Mouse (Mus musculus): Measurements from ENCODE around the gene Aldh3a1. TPM values are rescaled to one million over a fixed set of nuclear protein-coding genes. Genes with fewer than 3 reads are reported as not detected.

Aldh3a1 gene
- polyA plus RNA-seq, 1 experiment from 2014 or later, result not detected

DNA sequence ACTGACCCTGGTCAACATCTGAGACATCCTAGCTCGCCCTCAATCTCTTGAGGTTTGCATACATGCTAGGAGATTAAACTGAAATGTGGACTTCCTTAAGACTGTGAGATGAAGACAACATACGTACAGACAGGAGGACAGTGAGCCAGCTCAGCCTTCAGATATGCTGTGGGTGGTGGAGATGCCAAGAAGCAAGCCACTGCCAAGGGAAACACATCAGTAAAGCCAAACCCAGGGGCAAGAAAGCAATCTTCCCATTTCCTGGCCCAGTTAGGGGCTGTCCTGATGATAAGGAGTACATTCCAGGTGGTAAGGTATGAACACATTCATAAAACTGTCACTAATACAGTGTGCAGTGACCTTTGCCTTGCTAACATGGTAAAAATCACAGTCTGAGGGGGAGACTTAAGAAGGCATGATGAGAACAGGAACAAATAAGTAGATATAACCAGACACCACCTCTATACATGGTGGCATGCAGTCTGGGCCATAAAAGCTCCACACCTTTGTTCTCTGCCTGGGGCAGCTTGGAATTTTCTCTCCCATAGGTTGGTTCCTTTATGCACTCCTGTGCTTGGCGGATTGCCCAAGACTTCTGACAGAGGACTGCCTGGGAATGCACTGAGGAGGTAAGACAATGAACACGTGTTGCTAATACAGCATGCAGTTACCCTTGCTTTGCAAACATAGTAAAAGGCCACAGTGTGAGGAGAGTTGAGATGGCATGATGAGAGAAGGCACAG is 7.5 kb upstream of the Aldh3a1 start:
- H3K4me1 ChIP-seq, result no peaks in the 10 kb centered on the region
- 70% methylated on average over 4 of the region's 4 CpGs for WGBS
- no peak overlapping the region for H3K9ac ChIP-seq
- H3K4me3 ChIP-seq, result no peak overlapping the region
- H3K4me2 ChIP-seq (replicated peaks), result no peak overlapping the region
- H3K9me3 ChIP-seq (replicated peaks), result no peaks in the 10 kb centered on the region
- H3K27ac ChIP-seq, result no peak overlapping the region
- ATAC-seq (ENCODE audit: low FRiP score), result no peak
- no peaks in the 10 kb centered on the region for H3K27me3 ChIP-seq
- no peaks in the 10 kb centered on the region for H3K36me3 ChIP-seq

DNA sequence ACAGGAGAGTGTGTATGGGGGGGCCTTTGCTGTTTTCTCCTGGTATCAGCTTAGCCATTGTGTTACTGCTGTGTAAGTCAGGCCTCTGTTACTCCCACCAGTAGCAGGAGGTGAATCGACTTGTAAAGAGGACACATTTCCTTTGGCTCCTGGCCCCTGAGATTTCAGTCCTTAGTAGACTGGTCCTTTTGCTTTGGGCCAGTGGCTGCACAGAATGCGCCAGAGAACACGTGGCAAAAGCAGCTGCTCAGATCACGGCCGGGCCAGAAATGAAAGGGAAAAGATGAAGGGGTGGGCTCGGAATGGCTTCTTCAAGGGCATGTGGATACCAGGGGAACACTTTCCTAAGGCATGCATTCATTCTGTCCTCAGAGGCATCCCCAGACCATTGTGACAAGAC is 5.2 kb upstream of the Aldh3a1 start:
- no peaks in the 10 kb centered on the region for H3K4me1 ChIP-seq
- no peak for ATAC-seq (ENCODE audit: low FRiP score)
- H3K36me3 ChIP-seq, result no peaks in the 10 kb centered on the region
- no peaks in the 10 kb centered on the region for H3K27me3 ChIP-seq
- WGBS, result 69% methylated on average over 6 of the region's 6 CpGs
- H3K27ac ChIP-seq, result no peak overlapping the region
- no peak overlapping the region for H3K4me3 ChIP-seq
- H3K9ac ChIP-seq, result no peak overlapping the region
- H3K9me3 ChIP-seq (replicated peaks), result no peaks in the 10 kb centered on the region
- no peak overlapping the region for H3K4me2 ChIP-seq (replicated peaks)

DNA sequence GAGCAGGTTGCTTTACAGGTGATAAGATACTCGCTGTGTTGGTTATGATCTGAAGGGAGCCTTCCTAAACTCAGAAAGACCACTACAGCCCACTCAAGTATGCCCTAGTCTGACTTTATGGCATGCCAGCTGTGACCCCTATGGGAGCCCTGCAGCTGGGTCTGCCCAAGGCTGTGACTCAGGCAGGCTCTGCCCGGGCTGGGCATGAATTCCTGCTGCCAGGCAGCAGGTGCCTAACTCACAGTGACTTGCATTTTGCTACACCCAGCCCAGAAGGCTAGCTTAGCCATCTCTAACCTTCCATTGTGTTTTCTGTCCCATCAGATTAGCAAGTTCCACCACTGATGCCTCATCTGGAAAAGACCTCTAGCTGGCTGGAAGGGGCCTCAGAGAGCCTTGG is 4.5 kb upstream of the Aldh3a1 start:
- Histone ChIP-seq H3K36me3 (no peaks in the 10 kb centered on the region), H3K9ac (no peak overlapping the region), H3K4me2 (replicated peaks) (no peak overlapping the region), H3K27ac (no peak overlapping the region), H3K4me3 (no peak overlapping the region), H3K9me3 (replicated peaks) (no peaks in the 10 kb centered on the region), H3K27me3 (no peaks in the 10 kb centered on the region), H3K4me1 (no peaks in the 10 kb centered on the region)
- no peak for ATAC-seq (ENCODE audit: low FRiP score)
- WGBS, result 84% methylated on average over 2 of the region's 2 CpGs

DNA sequence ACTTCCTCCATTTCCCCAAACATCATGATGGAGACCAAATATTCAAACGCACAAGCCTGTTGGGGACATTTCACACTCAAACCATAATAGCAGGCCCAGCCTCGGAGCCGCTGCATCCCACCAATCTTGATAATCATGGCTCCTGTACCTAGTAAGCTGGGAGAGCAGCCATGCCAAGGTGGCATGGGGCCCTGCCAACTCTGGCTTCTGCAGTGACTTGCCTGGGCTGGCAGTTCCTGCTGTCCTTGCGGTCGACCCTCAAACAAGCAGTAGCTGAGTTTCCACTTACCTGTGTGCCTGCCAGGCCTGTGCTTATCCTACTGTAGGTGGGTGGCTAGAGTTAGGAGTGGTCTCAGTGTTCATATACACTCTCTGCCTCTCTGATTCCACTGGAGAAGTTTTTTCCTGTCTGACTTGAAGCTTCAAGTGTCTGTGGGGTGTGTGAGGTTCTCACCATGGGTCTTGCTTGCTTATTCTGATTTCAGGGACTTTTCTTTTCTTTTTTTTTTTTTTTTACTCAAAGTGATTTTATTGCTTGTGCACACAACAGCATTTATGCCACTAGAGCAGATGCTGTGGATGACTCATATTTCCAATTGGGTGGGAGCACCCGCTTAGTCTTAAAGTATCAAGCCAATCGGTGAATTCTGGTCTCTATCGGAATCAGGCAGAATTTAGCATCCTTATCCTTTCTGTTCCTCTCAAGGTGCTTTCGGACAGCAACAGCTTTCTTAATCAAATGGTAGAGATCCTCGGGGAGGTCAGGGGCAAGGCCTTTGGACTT is 2.0 kb upstream of the Aldh3a1 start:
- no peak overlapping the region for H3K27ac ChIP-seq
- H3K9ac ChIP-seq, result no peak overlapping the region
- no peaks in the 10 kb centered on the region for H3K27me3 ChIP-seq
- no peak overlapping the region for H3K4me2 ChIP-seq (replicated peaks)
- no peaks in the 10 kb centered on the region for H3K36me3 ChIP-seq
- no peaks in the 10 kb centered on the region for H3K9me3 ChIP-seq (replicated peaks)
- no peaks in the 10 kb centered on the region for H3K4me1 ChIP-seq
- ATAC-seq (ENCODE audit: low FRiP score), result no peak
- 92% methylated on average over 10 of the region's 10 CpGs for WGBS
- H3K4me3 ChIP-seq, result no peak overlapping the region

DNA sequence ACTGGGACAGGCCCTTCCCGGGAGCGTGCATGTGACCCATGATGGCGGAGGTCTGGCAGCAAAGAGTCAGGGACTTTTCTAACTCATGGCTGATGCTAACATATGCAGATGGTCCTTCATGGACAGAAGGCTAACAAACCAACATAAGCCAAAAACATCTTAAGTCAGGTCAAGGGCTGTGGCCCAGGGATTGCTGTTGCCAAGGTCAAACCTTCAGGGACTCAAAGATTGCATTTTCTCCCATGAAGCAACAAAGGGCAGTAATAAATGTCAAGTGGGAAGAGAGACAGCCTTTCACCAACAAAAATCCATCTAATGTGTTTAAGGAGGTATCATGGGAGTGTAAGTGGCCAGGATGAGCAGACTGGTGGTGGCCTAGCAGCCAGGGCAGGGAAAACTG is 1.2 kb upstream of the Aldh3a1 start:
- Histone ChIP-seq H3K4me3 (no peak overlapping the region), H3K9me3 (replicated peaks) (no peaks in the 10 kb centered on the region), H3K4me2 (replicated peaks) (no peak overlapping the region), H3K27me3 (no peaks in the 10 kb centered on the region), H3K4me1 (no peaks in the 10 kb centered on the region), H3K27ac (no peak overlapping the region), H3K9ac (no peak overlapping the region), H3K36me3 (no peaks in the 10 kb centered on the region)
- WGBS, result 95% methylated on average over 3 of the region's 3 CpGs
- ATAC-seq (ENCODE audit: low FRiP score), result no peak

DNA sequence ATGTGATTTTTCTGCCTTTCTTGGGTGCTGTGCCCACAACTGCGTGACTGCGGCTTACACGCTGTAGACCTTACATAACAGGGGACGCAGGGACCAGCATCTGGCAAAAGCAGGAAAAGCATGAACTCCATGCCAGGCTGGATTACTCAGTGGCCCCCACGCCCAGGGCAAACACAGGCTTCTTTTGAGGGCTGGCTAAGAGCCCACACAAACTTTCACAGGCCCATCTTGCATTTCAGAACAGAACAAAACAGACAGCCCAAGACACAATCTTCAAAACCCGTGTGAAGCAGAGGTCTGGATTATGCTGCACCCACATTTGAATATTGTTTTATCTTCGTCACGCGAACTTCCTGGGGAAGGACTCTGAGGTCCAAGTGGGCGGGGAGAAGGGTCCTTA is 979 bp downstream of the Aldh3a1 start:
- no peak overlapping the region for H3K27ac ChIP-seq
- H3K27me3 ChIP-seq, result peaks cover 20% of the 10 kb centered on the region; the same call in 1 of the 2 replicates
- 86% methylated on average over 10 of the region's 10 CpGs for WGBS
- no peak overlapping the region for H3K4me2 ChIP-seq (replicated peaks)
- no peaks in the 10 kb centered on the region for H3K4me1 ChIP-seq
- no peaks in the 10 kb centered on the region for H3K36me3 ChIP-seq
- no peaks in the 10 kb centered on the region for H3K9me3 ChIP-seq (replicated peaks)
- no peak overlapping the region; the same call in 1 of the 2 replicates for H3K9ac ChIP-seq
- H3K4me3 ChIP-seq, result no peak overlapping the region
- no peak for ATAC-seq (ENCODE audit: low FRiP score)

DNA sequence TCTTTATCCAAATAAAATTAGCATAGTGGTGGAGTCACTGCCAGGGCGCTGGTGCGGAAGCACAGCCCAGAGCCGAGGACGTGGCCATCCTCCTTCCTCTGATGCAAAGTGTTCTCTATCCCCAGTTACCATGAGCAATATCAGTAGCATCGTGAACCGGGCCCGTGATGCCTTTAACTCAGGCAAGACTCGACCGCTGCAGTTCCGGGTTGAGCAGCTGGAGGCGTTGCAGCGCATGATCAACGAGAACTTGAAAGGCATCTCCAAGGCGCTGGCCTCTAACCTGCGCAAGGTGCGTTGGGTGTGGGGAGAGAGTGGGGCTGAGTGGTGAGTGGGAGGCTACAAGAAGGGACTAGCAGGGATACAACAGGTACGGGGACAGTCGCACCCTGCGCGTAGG is 4.8 kb downstream of the Aldh3a1 start:
- Histone ChIP-seq H3K9me3 (replicated peaks) (no peaks in the 10 kb centered on the region), H3K27ac (no peak overlapping the region), H3K36me3 (no peaks in the 10 kb centered on the region), H3K4me1 (no peaks in the 10 kb centered on the region), H3K4me3 (no peak overlapping the region), H3K27me3 (peaks cover 20% of the 10 kb centered on the region), H3K9ac (no peak overlapping the region), H3K4me2 (replicated peaks) (no peak overlapping the region)
- 37% methylated on average over 20 of the region's 20 CpGs for WGBS
- no peak for ATAC-seq (ENCODE audit: low FRiP score)

DNA sequence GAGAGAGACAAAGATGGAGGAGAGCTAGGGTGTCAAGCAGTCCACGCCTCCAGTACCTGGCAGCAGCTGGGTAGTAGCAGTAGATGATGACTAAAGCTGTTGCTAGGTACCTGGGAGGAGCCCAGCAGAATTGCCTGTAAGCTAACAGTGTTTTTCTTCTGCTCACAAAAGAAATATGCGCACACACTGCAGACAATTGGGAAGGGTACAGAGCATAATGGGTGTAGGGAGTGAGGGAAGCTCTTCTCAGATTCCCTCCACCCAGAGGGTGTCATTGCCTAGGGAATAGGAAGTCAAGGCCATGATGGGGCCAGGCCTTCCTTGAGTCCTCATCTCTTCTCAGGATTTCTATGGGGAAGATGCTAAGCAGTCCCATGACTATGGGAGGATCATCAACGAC is 8.6 kb downstream of the Aldh3a1 start:
- peaks cover 20% of the 10 kb centered on the region for H3K27me3 ChIP-seq
- H3K9ac ChIP-seq, result no peak overlapping the region
- no peak overlapping the region for H3K4me3 ChIP-seq
- WGBS, result 84% methylated on average over 3 of the region's 3 CpGs
- H3K27ac ChIP-seq, result no peak overlapping the region
- ATAC-seq (ENCODE audit: low FRiP score), result no peak
- no peaks in the 10 kb centered on the region for H3K4me1 ChIP-seq
- no peaks in the 10 kb centered on the region for H3K9me3 ChIP-seq (replicated peaks)
- no peak overlapping the region for H3K4me2 ChIP-seq (replicated peaks)
- no peaks in the 10 kb centered on the region for H3K36me3 ChIP-seq

DNA sequence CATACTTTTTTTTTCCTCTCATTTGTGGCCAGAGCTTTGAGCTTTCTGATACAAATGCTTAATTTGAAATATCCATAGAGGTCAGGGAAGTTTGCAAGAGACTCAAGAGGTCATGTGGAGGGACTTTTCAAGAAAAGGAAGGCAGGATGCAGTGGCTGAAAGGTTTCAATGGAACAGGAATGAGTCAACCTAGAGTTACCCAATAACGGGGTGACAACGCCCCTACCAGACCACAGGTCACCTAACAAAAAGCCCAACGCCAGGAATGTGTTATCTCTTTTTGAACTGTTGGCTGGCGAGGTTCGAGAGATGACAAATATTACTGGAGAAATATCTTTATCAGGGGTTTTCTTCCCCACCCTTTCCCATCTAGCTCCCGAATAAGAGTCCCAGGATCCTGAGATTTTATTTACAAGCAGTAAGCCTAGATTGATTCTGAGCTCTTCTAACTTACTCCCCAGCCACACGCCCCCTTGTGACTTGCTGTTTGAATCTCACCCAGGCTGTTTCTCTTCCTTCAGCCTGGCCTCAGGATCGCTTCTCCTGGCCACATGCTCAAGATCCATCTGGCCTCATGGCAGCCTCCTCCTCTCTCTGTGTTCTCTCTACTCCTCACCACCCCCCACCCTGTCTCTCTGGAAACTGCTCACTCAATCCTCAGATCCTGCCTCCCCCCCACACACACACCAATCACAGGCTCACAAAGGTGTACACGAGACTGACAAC is 13.0 kb downstream of the Aldh3a1 start:
- WGBS, result 73% methylated on average over 9 of the region's 9 CpGs
- H3K4me1 ChIP-seq, result no peaks in the 10 kb centered on the region

DNA sequence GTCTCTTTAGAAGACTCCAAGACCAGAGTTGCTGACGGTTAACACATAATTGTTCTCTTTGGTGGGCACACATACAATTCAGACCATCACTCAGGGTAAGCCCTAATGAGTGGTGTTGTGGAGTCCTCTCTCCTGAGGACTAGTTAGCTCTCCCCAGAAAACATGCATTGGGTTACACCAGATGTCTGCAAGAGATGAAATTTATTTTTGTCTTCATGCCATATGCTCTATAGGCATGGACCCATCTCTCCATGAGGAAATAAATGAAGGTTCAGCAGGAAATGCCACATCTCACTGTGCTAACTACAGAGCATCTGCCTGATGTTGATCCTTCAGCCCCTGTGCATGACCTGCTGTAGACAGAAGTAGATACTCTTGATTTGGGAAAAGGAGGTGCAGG is 14.7 kb downstream of the Aldh3a1 start:
- H3K4me2 ChIP-seq (replicated peaks), result no peak overlapping the region
- 77% methylated on average over 1 of the region's 1 CpGs for WGBS

More for the DNA sequence above, 13.0 kb downstream of the Aldh3a1 start:
- ATAC-seq (ENCODE audit: low FRiP score), result no peak
- Histone ChIP-seq H3K9ac (no peak overlapping the region), H3K9me3 (replicated peaks) (no peaks in the 10 kb centered on the region), H3K4me3 (no peak overlapping the region), H3K4me2 (replicated peaks) (no peak overlapping the region), H3K36me3 (no peaks in the 10 kb centered on the region), H3K27me3 (no peaks in the 10 kb centered on the region), H3K27ac (no peak overlapping the region)

DNA sequence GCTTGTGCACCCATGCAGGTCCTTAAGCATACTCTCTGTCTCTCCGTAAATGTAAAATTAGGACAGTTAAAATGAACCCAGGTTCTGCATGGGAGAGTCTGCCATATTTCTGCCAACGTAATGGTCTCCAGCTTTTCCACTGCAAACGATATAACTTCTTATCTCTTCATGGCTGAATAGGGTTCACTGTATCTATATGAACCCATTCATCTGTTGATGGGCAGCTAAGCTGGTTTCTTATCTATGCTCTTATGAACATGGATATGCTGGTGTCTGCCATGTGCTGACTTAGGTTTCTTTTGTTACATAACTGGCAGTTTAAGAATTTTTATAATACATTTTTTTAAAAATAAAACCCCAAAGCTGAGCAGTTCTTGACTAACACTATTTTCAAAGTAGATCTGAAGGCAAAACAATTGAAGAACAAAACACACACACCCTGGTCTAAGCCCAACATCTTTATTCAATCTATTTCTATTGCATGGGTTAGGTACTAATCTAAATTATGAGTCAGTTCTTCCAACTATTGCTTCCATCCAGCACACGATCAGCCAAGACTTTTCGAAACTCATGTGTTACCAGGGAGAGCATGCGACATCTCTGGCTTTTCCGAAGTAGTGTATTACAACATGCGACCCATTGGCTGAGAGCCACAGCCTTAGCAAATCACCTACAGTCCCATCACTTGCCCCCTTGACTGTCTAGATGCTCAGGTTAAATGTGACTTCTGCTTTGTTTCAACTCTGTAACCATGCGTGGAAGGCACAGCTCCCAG is 15.8 kb downstream of the Aldh3a1 start:
- no peak for ATAC-seq (ENCODE audit: low FRiP score)
- Histone ChIP-seq H3K4me2 (replicated peaks) (no peak overlapping the region), H3K27ac (no peak overlapping the region), H3K36me3 (no peaks in the 10 kb centered on the region), H3K4me3 (no peak overlapping the region), H3K9ac (no peak overlapping the region), H3K27me3 (0 out of 2 replicates have a peak, but pooled peaks cover 3% of the 10 kb centered on the region), H3K4me1 (no peaks in the 10 kb centered on the region), H3K9me3 (replicated peaks) (no peaks in the 10 kb centered on the region)
- 91% methylated on average over 9 of the region's 9 CpGs for WGBS

More for the DNA sequence above, 14.7 kb downstream of the Aldh3a1 start:
- no peaks in the 10 kb centered on the region for H3K27me3 ChIP-seq
- no peaks in the 10 kb centered on the region for H3K9me3 ChIP-seq (replicated peaks)
- H3K4me1 ChIP-seq, result no peaks in the 10 kb centered on the region
- ATAC-seq (ENCODE audit: low FRiP score), result no peak
- H3K4me3 ChIP-seq, result no peak overlapping the region
- H3K27ac ChIP-seq, result no peak overlapping the region
- no peak overlapping the region for H3K9ac ChIP-seq
- H3K36me3 ChIP-seq, result no peaks in the 10 kb centered on the region
